Mouse (Mus musculus) embryonic stem cell, embryonic (primary cell): ENCODE measurements at regions not wholly inside any gene's neighbourhood (a gene's known extent, or its start where the extent isn't known, plus 50 kb on each side); places are given as distances from the start of the nearest gene placed in this dataset.

Experiments
- CTCF ChIA-PET, 4 experiments: fragments of 300-600 bp in 2 of 4; fragments of 350-600 bp in 2 of 4; sonication (Branson Sonifier 250); formaldehyde crosslinking; loops; one replicate each; lab custom pipeline; 2022; ENCODE audit warnings: inconsistent platforms in 2 of 4; lab: Charles Lee
- POLR2A ChIA-PET, 4 experiments: fragments of 300-600 bp in 2 of 4; fragments of 350-600 bp in 2 of 4; sonication (Branson Sonifier 250); formaldehyde crosslinking; loops; one replicate each; lab custom pipeline; 2022; ENCODE audit warnings: antibody characterized with exemption in 4 of 4, inconsistent platforms in 1 of 4; lab: Charles Lee

GRCm38 (mm10) chr16:5524375-5524774, 268.6 kb upstream of the Eef2kmt start:
- POLR2A ChIA-PET = interaction anchor here in 1 of 4 experiments (1.0 kb wide), 1 partner anchor 9 kb away, joined by 3 read pairs; no protein-coding TSS in a partner anchor

GRCm38 (mm10) chr16:5523402-5524021, 267.7 kb upstream of the Eef2kmt start:
- CTCF ChIA-PET = interaction anchor here in 1 of 4 experiments (1.3 kb wide), 1 partner anchor 14 kb away, joined by 4 read pairs; no protein-coding TSS in a partner anchor
- POLR2A ChIA-PET = interaction anchor here in 3 of 4 experiments (0.6 to 1.3 kb wide), 4 partner anchors 10 to 107 kb away, joined by 3 read pairs; no protein-coding TSS in a partner anchor

More at GRCm38 (mm10) chr16:5524375-5524774, 268.6 kb upstream of the Eef2kmt start:
- CTCF ChIA-PET = interaction anchor here in 1 of 4 experiments (1.8 kb wide), 1 partner anchor 14 kb away, joined by 6 read pairs; no protein-coding TSS in a partner anchor

GRCm38 (mm10) chr16:5517746-5518145, 262.0 kb upstream of the Eef2kmt start:
- ChIA-PET POLR2A (no interaction called here), CTCF (no interaction called here)

GRCm38 (mm10) chr16:5515867-5516266, 260.1 kb upstream of the Eef2kmt start:
- POLR2A ChIA-PET = no interaction called here
- CTCF ChIA-PET = no interaction called here

GRCm38 (mm10) chr16:5507261-5507660, 251.5 kb upstream of the Eef2kmt start:
- POLR2A ChIA-PET = no interaction called here
- CTCF ChIA-PET = no interaction called here

- POLR2A ChIA-PET = no interaction called here
Measured at GRCm38 (mm10) chr16:5501961-5502360, 246.2 kb upstream of the Eef2kmt start.

GRCm38 (mm10) chr16:5496051-5496685, 240.4 kb upstream of the Eef2kmt start:
- CTCF ChIA-PET = interaction anchor here in 2 of 4 experiments (0.7 kb wide), 2 partner anchors 23 to 41 kb away, joined by 3 to 4 read pairs; no protein-coding TSS in a partner anchor
- POLR2A ChIA-PET = interaction anchor here in 1 of 4 experiments (0.8 kb wide), 1 partner anchor 435 kb away, joined by 3 read pairs; no protein-coding TSS in a partner anchor

More at GRCm38 (mm10) chr16:5501961-5502360, 246.2 kb upstream of the Eef2kmt start:
- CTCF ChIA-PET = no interaction called here

GRCm38 (mm10) chr16:5493352-5493751, 237.6 kb upstream of the Eef2kmt start:
- ChIA-PET POLR2A (interaction anchor here in 2 of 4 experiments (0.6 to 1.8 kb wide), 3 partner anchors 20 to 156 kb away, joined by 3 to 10 read pairs (median 4); no protein-coding TSS in a partner anchor), CTCF (interaction anchor here in 2 of 4 experiments (0.6 to 1.3 kb wide), 3 partner anchors 21 to 526 kb away, joined by 4 read pairs; no protein-coding TSS in a partner anchor)

GRCm38 (mm10) chr16:5487259-5487658, 231.5 kb upstream of the Eef2kmt start:
- ChIA-PET CTCF (no interaction called here), POLR2A (no interaction called here)

GRCm38 (mm10) chr16:5483337-5483736, 227.6 kb upstream of the Eef2kmt start:
- POLR2A ChIA-PET = no interaction called here
- CTCF ChIA-PET = interaction anchor here in 2 of 4 experiments (1.0 kb wide), 2 partner anchors 10 kb away, joined by 3 to 4 read pairs; no protein-coding TSS in a partner anchor

GRCm38 (mm10) chr16:5480148-5480547, 224.4 kb upstream of the Eef2kmt start:
- POLR2A ChIA-PET = no interaction called here
- CTCF ChIA-PET = no interaction called here

GRCm38 (mm10) chr16:5478970-5479369, 223.2 kb upstream of the Eef2kmt start:
- ChIA-PET POLR2A (no interaction called here), CTCF (no interaction called here)

GRCm38 (mm10) chr16:5471321-5471720, 215.5 kb upstream of the Eef2kmt start:
- ChIA-PET POLR2A (interaction anchor here in 2 of 4 experiments (1.0 to 1.4 kb wide), 3 partner anchors 56 to 268 kb away, joined by 3 read pairs; no protein-coding TSS in a partner anchor), CTCF (interaction anchor here in 3 of 4 experiments (0.6 to 3.8 kb wide), 20 partner anchors 9 to 1170 kb away, joined by 3 to 25 read pairs (median 3); no protein-coding TSS in a partner anchor)

GRCm38 (mm10) chr16:5467587-5467986, 211.8 kb upstream of the Eef2kmt start:
- CTCF ChIA-PET = interaction anchor here (0.6 to 1.8 kb wide), 32 partner anchors 9 to 1072 kb away, joined by 3 to 19 read pairs (median 3); partner anchors contain the start of genes Eef2kmt (in 1 of the 4) and Nagpa (in 1 of the 4)
- POLR2A ChIA-PET = interaction anchor here in 2 of 4 experiments (0.6 kb wide), 2 partner anchors 224 to 271 kb away, joined by 3 to 5 read pairs; no protein-coding TSS in a partner anchor

GRCm38 (mm10) chr16:5466760-5467159, 211.0 kb upstream of the Eef2kmt start:
- ChIA-PET POLR2A (no interaction called here), CTCF (interaction anchor here in 2 of 4 experiments (1.2 to 1.7 kb wide), 3 partner anchors 160 to 263 kb away, joined by 4 to 19 read pairs (median 4); partner anchors contain the start of gene Nagpa (in 1 of the 2))

- ChIA-PET CTCF (interaction anchor here in 1 of 4 experiments (0.8 kb wide), 1 partner anchor 15 kb away, joined by 3 read pairs; no protein-coding TSS in a partner anchor), POLR2A (interaction anchor here in 1 of 4 experiments (0.6 to 1.0 kb wide), 2 partner anchors 19 to 157 kb away, joined by 3 read pairs; no protein-coding TSS in a partner anchor)
Measured at GRCm38 (mm10) chr16:5455352-5455965, 199.7 kb upstream of the Eef2kmt start.

- ChIA-PET CTCF (no interaction called here), POLR2A (no interaction called here)
Measured at GRCm38 (mm10) chr16:5454243-5454642, 198.5 kb upstream of the Eef2kmt start.

GRCm38 (mm10) chr16:5452971-5453370, 197.2 kb upstream of the Eef2kmt start:
- CTCF ChIA-PET = interaction anchor here in 1 of 4 experiments (0.9 kb wide), 1 partner anchor 10 kb away, joined by 3 read pairs; no protein-coding TSS in a partner anchor
- POLR2A ChIA-PET = no interaction called here
